Mouse (Mus musculus) forebrain, embryonic 12.5 days (tissue): ENCODE results near the gene Emc9. TPM values are rescaled to one million over a fixed set of nuclear protein-coding genes. Genes with fewer than 3 reads are reported as not detected.

Experiments
- ATAC-seq: fragments of 200-750 bp; cut with Nextera tagmentation; 2 replicates; pipeline ENCODE4 v1.8.0; 2017; ENCODE audit warnings: moderate TSS enrichment; ENCODE audit not compliant: low FRiP score
- H3K27ac ChIP-seq: fragments of 300-500 bp; sonication (generic); 2 replicates; pipeline ENCODE4 v1.5.1; 2016; ENCODE audit warnings: mild to moderate bottlenecking
- H3K27me3 ChIP-seq: fragments of 300-500 bp; sonication (generic); 2 replicates; pipeline ENCODE4 v1.6.1; 2016; ENCODE audit warnings: mild to moderate bottlenecking
- H3K36me3 ChIP-seq: fragments of 300-500 bp; sonication (generic); replicated peaks from 2 replicates; pipeline ENCODE4 v1.6.1; 2016; ENCODE audit warnings: mild to moderate bottlenecking
- H3K4me1 ChIP-seq: fragments of 300-500 bp; sonication (generic); 2 replicates; pipeline ENCODE4 v1.6.1; 2016
- H3K4me2 ChIP-seq: fragments of 300-500 bp; sonication (generic); 2 replicates; pipeline ENCODE4 v1.6.1; 2016; ENCODE audit warnings: mild to moderate bottlenecking, moderate library complexity
- H3K4me3 ChIP-seq: fragments of 300-500 bp; sonication (generic); replicated peaks from 2 replicates; pipeline ENCODE4 v1.5.1; 2016; ENCODE audit warnings: mild to moderate bottlenecking
- H3K9ac ChIP-seq: fragments of 300-500 bp; sonication (generic); 2 replicates; pipeline ENCODE4 v1.6.1; 2016; ENCODE audit warnings: mild to moderate bottlenecking
- H3K9me3 ChIP-seq: fragments of 300-500 bp; sonication (generic); 2 replicates; pipeline ENCODE4 v1.6.1; 2016
- WGBS: fragments of 180-500 bp; shearing (Covaris S2); methylation state at CpG from one replicate; pipeline ENCODE4 v1.1.7; 2016; 5-methylcytosine and 5-hydroxymethylcytosine counted together
- polyA plus RNA-seq: library from polyadenylated mRNA; unstranded; fragments of >200 nt; fragmentation: Nextera tagmentation; extraction: Ambion mirVana; gene quantifications from 2 replicates; pipeline ENCODE4 v1.2.1, GENCODE M21; 2016

The Emc9 gene
- polyA plus RNA-seq, 1 experiment from 2014 or later, result 6.0 TPM

- no peak overlapping the region for H3K4me3 ChIP-seq
- no peak for ATAC-seq
- H3K9me3 ChIP-seq, result no peaks in the 10 kb centered on the region
- no peak overlapping the region for H3K27ac ChIP-seq
- no peaks in the 10 kb centered on the region for H3K27me3 ChIP-seq
- H3K9ac ChIP-seq, result no peak overlapping the region
- peaks cover 28% of the 10 kb centered on the region for H3K36me3 ChIP-seq
- H3K4me1 ChIP-seq, result no peaks in the 10 kb centered on the region
- no peak overlapping the region for H3K4me2 ChIP-seq
Observed at GRCm38 (mm10) chr14:55571760-55572159, 13.3 kb downstream of the Emc9 start.

DNA sequence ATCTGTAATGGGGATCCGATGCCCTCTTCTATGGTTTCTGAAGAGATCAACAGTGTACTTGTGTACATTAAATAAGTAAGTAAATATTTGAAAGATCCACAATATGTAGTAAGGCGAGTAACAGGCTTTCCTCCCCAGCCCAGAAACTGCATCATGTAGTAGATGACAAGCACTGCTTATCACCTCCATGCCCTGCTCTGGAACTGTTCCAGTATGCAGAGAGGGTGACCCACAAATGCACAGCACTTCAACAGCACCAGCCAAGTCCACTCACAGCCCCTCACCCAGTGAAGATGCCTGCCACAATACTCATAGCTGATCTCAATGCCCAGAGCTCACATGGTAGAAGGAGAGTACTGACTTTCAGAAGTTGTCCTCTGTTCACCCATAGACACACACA lies 14.5 kb downstream of the Emc9 start:
- 87% methylated on average over 2 of the region's 2 CpGs for WGBS
- Histone ChIP-seq H3K27me3 (no peaks in the 10 kb centered on the region), H3K4me2 (no peak overlapping the region), H3K9ac (no peak overlapping the region), H3K27ac (no peak overlapping the region), H3K4me1 (no peaks in the 10 kb centered on the region), H3K36me3 (peaks cover 40% of the 10 kb centered on the region), H3K4me3 (no peak overlapping the region), H3K9me3 (no peaks in the 10 kb centered on the region)
- ATAC-seq, result no peak

DNA sequence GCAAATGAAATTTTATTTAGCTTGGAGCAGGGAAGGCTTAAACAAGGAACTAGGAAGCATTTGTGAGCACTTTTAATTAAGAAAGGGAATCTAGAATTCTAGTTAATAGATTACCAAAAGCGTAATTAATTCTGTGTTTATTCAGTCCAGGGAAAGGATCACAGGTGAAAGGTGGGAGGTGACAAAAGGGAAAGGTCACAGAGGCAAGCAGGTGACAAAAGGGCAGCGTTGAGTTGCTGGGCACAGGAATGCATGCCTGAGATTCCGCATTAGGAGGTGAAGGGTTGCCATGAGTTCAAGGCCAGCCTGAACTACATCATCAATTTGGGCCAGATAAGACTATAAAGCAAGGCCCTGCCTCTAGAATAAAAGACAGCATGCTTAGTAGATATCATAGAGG lies 17.6 kb downstream of the Emc9 start:
- H3K9me3 ChIP-seq, result no peaks in the 10 kb centered on the region
- no peak for ATAC-seq
- WGBS, result 91% methylated on average over 3 of the region's 3 CpGs
- H3K9ac ChIP-seq, result no peak overlapping the region
- H3K36me3 ChIP-seq, result peaks cover 62% of the 10 kb centered on the region
- H3K27ac ChIP-seq, result no peak overlapping the region
- no peaks in the 10 kb centered on the region for H3K4me1 ChIP-seq
- H3K4me2 ChIP-seq, result no peak overlapping the region
- no peaks in the 10 kb centered on the region for H3K27me3 ChIP-seq
- H3K4me3 ChIP-seq, result no peak overlapping the region

DNA sequence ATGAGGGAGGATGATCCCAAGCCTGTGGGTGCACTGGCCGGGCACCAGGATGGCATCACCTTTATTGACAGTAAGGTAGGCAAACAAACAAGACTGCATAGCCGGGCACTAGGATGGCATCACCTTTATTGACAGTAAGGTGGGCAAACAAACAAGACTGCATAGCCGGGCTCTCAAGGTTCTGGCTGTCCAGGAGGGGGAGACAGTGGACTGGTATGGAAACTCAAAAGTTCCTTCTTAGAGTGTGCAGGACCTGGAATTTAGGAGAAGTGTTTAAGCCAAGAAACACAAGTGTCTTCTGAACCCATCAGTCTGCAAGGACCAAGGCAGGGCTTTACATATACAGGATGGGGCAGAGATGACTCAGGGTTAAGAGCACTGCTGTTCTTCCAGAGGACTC lies 19.4 kb downstream of the Emc9 start:
- no peaks in the 10 kb centered on the region for H3K27me3 ChIP-seq
- H3K4me2 ChIP-seq, result no peak overlapping the region
- 81% methylated on average over 3 of the region's 3 CpGs for WGBS
- peaks cover 62% of the 10 kb centered on the region for H3K36me3 ChIP-seq
- H3K4me3 ChIP-seq, result no peak overlapping the region
- H3K4me1 ChIP-seq, result peaks cover 14% of the 10 kb centered on the region
- no peaks in the 10 kb centered on the region for H3K9me3 ChIP-seq
- no peak overlapping the region for H3K9ac ChIP-seq
- ATAC-seq, result no peak
- H3K27ac ChIP-seq, result no peak overlapping the region

GRCm38 (mm10) chr14:55563249-55563648 lies 21.9 kb downstream of the Emc9 start:
- no peak for ATAC-seq
- Histone ChIP-seq H3K4me2 (no peak overlapping the region), H3K27ac (no peak overlapping the region), H3K4me1 (peaks cover 17% of the 10 kb centered on the region), H3K9me3 (no peaks in the 10 kb centered on the region), H3K36me3 (peaks cover 49% of the 10 kb centered on the region), H3K4me3 (no peak overlapping the region), H3K9ac (no peak overlapping the region), H3K27me3 (no peaks in the 10 kb centered on the region)
- 88% methylated on average over 11 of the region's 11 CpGs for WGBS

DNA sequence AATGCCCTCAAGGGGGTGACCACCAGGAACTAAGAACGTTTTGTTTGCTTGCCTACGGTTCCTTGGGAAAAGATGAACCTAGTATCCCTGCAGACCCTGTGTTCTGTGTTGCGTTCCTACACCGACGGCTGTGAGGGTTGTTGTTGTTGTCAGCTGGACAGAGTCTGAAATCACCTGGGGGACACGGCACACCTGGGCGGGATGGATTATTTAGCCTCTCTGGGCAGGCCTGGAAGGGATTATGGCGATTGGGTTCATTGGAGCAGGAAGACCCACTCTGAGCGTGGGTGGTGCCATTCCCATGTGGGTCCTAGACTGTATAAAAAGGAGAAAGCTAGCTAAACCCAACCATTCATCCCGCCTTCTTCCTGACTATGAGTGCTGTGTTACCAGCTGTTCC lies 23.2 kb downstream of the Emc9 start:
- no peak for ATAC-seq
- H3K27me3 ChIP-seq, result no peaks in the 10 kb centered on the region
- no peak overlapping the region for H3K4me3 ChIP-seq
- no peak overlapping the region for H3K9ac ChIP-seq
- H3K4me2 ChIP-seq, result no peak overlapping the region
- 85% methylated on average over 10 of the region's 10 CpGs for WGBS
- no peaks in the 10 kb centered on the region for H3K9me3 ChIP-seq
- H3K36me3 ChIP-seq, result peaks cover 35% of the 10 kb centered on the region
- no peak overlapping the region for H3K27ac ChIP-seq
- H3K4me1 ChIP-seq, result peaks cover 17% of the 10 kb centered on the region

DNA sequence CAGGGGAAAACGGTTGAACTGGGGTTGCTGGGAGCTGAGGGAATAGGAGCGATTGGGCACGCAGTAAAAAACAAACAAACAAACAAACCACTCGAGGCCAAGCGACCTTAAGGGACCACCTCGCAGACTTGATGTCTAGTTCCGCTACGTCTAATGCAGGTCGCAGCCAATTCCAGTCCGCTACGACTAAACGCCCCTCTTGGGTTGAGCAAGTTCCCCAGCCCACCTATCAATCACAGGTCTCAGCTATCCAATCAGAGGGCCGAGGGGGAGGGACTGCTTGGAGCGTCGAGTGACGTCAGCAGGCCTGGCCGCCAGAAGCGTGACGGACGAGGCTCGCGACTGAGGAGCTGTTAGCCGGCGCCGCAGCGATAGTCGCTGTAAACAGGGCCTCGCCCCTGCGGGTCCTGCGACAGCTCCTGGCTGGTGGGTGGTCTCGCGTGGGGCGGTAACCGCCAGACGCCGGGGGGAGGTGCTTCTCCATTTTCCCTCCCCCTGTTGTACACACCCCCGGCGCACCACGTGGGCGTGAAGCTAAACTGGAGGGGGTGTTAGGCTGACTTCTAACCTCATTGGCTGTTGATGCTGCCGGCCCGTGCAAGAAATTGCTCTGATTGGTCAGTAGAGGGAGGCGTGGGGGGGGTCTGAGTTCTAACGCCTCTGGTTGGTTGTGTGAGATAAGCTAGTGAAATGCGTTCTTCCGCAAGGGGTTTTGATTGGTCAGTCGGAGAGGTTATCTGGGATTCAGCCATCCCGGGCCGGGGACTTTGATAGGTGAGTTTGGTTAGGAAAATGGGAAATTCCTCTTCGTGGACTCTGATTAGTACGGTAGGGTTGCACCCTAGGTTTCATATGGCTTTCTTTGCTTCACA lies 24.7 kb downstream of the Emc9 start, which contains the start of gene A730061H03Rik:
TSS of gene A730061H03Rik (minus strand) at position 205 of the 872 bp plus-strand sequence.
- Histone ChIP-seq H3K36me3 (peaks cover 21% of the 10 kb centered on the region), H3K27ac (peak within 1 kb of the TSS; percentile 98), H3K27me3 (no peaks in the 10 kb centered on the region), H3K4me2 (peak within 1 kb of the TSS; percentile 81), H3K4me1 (peaks cover 18% of the 10 kb centered on the region), H3K9me3 (no peaks in the 10 kb centered on the region), H3K4me3 (peak within 1 kb of the TSS; percentile 69), H3K9ac (peak within 1 kb of the TSS; percentile 71)
- peak; percentile 97 for ATAC-seq
- WGBS, result under 1% methylated on average over 51 of the region's 51 CpGs

GRCm38 (mm10) chr14:55559799-55560201 lies 25.3 kb downstream of the Emc9 start, which contains the start of gene Dcaf11:
Gene Dcaf11 (plus strand): TSS chr14:55560006.
- Histone ChIP-seq H3K36me3 (peaks cover 15% of the 10 kb centered on the region), H3K27ac (peak within 1 kb of the TSS; percentile 98), H3K4me2 (peak within 1 kb of the TSS; percentile 81), H3K4me3 (peak within 1 kb of the TSS; percentile 69), H3K9ac (peak within 1 kb of the TSS; percentile 71), H3K4me1 (peaks cover 18% of the 10 kb centered on the region), H3K27me3 (no peaks in the 10 kb centered on the region), H3K9me3 (no peaks in the 10 kb centered on the region)
- under 1% methylated on average over 27 of the region's 27 CpGs for WGBS
- ATAC-seq, result peak; percentile 84

DNA sequence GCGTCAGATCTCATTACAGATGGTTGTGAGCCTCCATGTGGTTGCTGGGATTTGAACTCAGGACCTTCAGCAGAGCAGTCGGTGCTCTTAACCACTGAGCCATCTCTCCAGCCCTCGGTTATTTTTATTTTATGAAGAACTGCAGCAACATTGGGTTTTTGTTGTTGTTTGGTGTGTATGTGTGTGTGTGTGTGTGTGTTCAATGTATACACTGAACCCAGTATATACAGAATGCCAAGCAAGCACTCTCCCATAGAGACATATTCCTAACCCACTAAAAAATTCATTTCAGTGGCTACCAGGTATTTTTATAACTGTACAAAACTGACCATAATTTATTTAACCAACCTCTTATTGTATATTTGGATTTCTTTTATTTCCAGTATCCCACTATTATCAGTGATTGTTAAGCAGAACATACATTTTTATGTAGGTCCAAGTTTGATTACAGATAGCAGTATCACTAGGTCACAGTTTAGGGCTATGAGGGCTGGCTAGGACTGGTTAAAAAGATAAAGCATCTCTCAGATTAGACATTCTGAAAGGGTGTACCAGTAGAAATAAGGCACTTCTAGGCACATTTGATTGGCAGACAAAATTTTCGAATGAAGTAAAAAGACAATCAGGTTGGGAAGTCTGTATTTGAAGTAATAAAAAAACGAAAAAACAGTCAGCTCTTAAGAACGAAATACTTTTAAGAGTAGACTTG lies 26.2 kb downstream of the Emc9 start:
- Histone ChIP-seq H3K4me2 (peak overlapping the region; percentile 81), H3K27me3 (no peaks in the 10 kb centered on the region), H3K4me3 (peak overlapping the region; percentile 69), H3K27ac (no peak overlapping the region), H3K4me1 (peaks cover 18% of the 10 kb centered on the region), H3K9me3 (no peaks in the 10 kb centered on the region), H3K36me3 (peaks cover 6% of the 10 kb centered on the region), H3K9ac (peak overlapping the region; percentile 71; the same call in 1 of the 2 replicates)
- ATAC-seq, result no peak
- WGBS, result 56% methylated on average over 6 of the region's 6 CpGs

DNA sequence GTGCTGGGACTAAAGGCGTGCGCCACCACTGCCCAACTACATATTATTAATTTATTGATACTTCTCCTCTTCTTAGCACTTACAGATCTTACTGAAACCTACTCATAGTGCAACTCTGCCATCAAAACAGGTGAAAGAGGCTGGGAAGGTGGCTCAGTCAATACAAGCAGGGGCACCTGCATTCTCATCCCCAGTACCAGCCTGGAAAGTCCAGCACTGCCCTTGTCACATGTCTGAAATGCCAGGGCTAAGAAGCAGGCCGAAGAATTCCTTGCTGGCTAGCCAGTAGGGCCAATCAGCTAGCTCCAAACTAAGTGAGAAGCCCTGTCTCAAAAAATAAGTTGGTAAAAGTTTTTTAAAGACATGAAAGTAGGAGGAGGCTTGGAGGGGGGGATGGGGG lies 27.5 kb downstream of the Emc9 start:
- ATAC-seq, result no peak
- Histone ChIP-seq H3K4me1 (peaks cover 18% of the 10 kb centered on the region), H3K4me2 (no peak overlapping the region), H3K4me3 (no peak overlapping the region), H3K27ac (no peak overlapping the region), H3K9me3 (no peaks in the 10 kb centered on the region), H3K9ac (no peak overlapping the region), H3K27me3 (no peaks in the 10 kb centered on the region), H3K36me3 (no peaks in the 10 kb centered on the region)
- WGBS, result 87% methylated on average over 3 of the region's 3 CpGs

DNA sequence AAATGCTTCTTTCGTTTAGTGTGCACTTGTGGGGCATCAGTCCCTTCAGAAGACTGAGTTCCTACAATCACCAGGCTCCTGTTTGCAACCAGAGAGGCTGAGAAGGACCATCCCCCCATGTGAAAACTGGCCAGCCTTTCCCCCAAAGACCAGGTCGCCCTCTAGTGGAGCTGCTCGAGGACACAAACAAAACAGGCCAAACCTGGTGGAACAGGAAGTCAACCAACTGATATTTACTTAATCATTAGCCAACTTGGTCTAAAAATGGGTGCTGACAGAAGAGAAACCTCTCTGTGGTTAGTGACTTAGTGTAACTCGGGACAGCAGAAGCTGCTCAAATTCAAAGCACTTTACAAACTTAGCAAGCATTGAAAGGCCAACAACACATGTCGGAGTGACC lies 28.1 kb downstream of the Emc9 start:
- H3K4me2 ChIP-seq, result no peak overlapping the region
- 30% methylated on average over 5 of the region's 5 CpGs for WGBS
- H3K9me3 ChIP-seq, result no peaks in the 10 kb centered on the region
- H3K4me3 ChIP-seq, result no peak overlapping the region
- no peak overlapping the region for H3K27ac ChIP-seq
- H3K9ac ChIP-seq, result no peak overlapping the region
- peaks cover 16% of the 10 kb centered on the region for H3K4me1 ChIP-seq
- no peak for ATAC-seq
- H3K36me3 ChIP-seq, result no peaks in the 10 kb centered on the region
- no peaks in the 10 kb centered on the region for H3K27me3 ChIP-seq

DNA sequence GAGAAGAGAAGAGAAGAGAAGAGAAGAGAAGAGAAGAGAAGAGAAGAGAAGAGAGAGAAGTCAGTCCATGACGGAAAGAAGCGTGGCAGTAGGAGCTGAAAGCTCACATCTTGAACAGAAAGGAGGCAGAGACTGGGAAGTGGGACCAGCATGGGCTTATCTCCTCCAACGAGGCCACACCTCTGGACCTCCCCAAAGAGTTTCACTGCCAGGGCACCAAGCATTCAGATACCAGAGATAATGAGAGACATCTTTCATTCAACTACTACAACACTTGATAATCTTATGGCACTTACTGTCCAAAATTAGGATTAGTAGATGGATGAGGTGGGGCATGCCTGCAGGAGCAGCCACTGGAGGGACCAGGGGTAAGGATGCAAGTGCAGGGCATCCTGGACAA lies 29.3 kb downstream of the Emc9 start:
- H3K9ac ChIP-seq, result no peak overlapping the region
- no peak for ATAC-seq
- no peak overlapping the region for H3K27ac ChIP-seq
- H3K36me3 ChIP-seq, result no peaks in the 10 kb centered on the region
- H3K4me1 ChIP-seq, result peaks cover 5% of the 10 kb centered on the region; the same call in 1 of the 2 replicates
- H3K4me3 ChIP-seq, result no peak overlapping the region
- no peak overlapping the region for H3K4me2 ChIP-seq
- H3K9me3 ChIP-seq, result no peaks in the 10 kb centered on the region
- WGBS, result 75% methylated on average over 3 of the region's 3 CpGs
- H3K27me3 ChIP-seq, result no peaks in the 10 kb centered on the region
